ENCODE assay signal across 8 mouse cellular contexts in genomic region chr9:40757105-40757626, GRCm38 (mm10). TPM values are rescaled to one million over a fixed set of nuclear protein-coding genes. Genes with fewer than 3 reads are reported as not detected.
DNase-seq lines count a peak whose midpoint lies in the region; ATAC-seq and TF ChIP-seq lines count a peak whose summit lies in the region.

No protein-coding gene starts in this region.

- WGBS in forebrain, embryonic 14.5 days = 23% methylated on average over 12 of the region's 12 CpGs
- 17% methylated on average over 12 of the region's 12 CpGs for WGBS in hindbrain, embryonic 12.5 days

- peaks cover 0 to 10% of the 10 kb centered on the region in 2 experiments; a peak in 2 of 4 replicates for H3K4me1 ChIP-seq in ES-E14 (ENCODE audit: control insufficient read depth in 2 of 2, insufficient read depth in 2 of 2, low read length in 2 of 2, poor library complexity in 1 of 2)
- no peaks in the 10 kb centered on the region for H3K4me1 ChIP-seq in brown adipose tissue, adult 24 weeks (ENCODE audit: control insufficient read depth, insufficient read depth, insufficient read length, low read length)
- H3K4me1 ChIP-seq in forebrain, embryonic 14.5 days (ENCODE audit: control insufficient read depth, insufficient read depth, low read length) = peaks cover 16% of the 10 kb centered on the region
- peaks cover 16% of the 10 kb centered on the region for H3K4me1 ChIP-seq in hindbrain, embryonic 12.5 days

- H3K4me3 ChIP-seq in ES-E14 (ENCODE audit: insufficient read depth in 1 of 2, low read depth in 1 of 2, low read length in 2 of 2, poor library complexity in 1 of 2, severe bottlenecking in 1 of 2) = peak overlapping the region in 1 of 2 experiments; percentile 27; a peak in 2 of 4 replicates
- H3K4me3 ChIP-seq in brown adipose tissue, adult 24 weeks (ENCODE audit: insufficient read depth, low read depth, low read length) = peak overlapping the region; percentile 30
- 0 out of 2 replicates have a peak overlapping the region, but pooled peaks have one; percentile 15 for H3K4me3 ChIP-seq in forebrain, embryonic 14.5 days (ENCODE audit: low read depth, low read length)
- H3K4me3 ChIP-seq in hindbrain, embryonic 12.5 days = peak overlapping the region; percentile 24; the same call in 1 of the 2 replicates

- no peak for DNase-seq in ES-E14 (ENCODE audit: low read depth, low spot score)
- peak; percentile 87 for DNase-seq in forebrain, embryonic 14.5 days (ENCODE audit: low spot score)
- peak; percentile 27 to 28 for DNase-seq in layer of hippocampus, postnatal 36 days
- peak; percentile 65 for DNase-seq in lung, postnatal 25 days (ENCODE audit: low spot score)
- peak; percentile 76 for DNase-seq in retina, postnatal 1 day

- H3K9ac ChIP-seq in ES-E14 (ENCODE audit: insufficient read depth, low read depth, low read length, poor library complexity, severe bottlenecking) = peak overlapping the region; percentile 47; the same call in 1 of the 2 replicates
- H3K9ac ChIP-seq in forebrain, embryonic 14.5 days (ENCODE audit: low read length) = peak overlapping the region; percentile 43
- peak overlapping the region; percentile 49 for H3K9ac ChIP-seq in hindbrain, embryonic 12.5 days

- in situ Hi-C loops in ES-E14 (cut with MboI; ENCODE audit: low sequenced_read_pairs in 2 of 2, unreplicated experiment in 2 of 2) = no loop called here

- H3K27ac ChIP-seq in ES-E14 (ENCODE audit: insufficient read depth, low read depth, low read length, poor library complexity, severe bottlenecking) = no peak overlapping the region; the same call in 1 of the 2 replicates
- peak overlapping the region; percentile 50 for H3K27ac ChIP-seq in brown adipose tissue, adult 24 weeks (replicated peaks; ENCODE audit: low read depth, low read length)
- H3K27ac ChIP-seq in forebrain, embryonic 14.5 days (ENCODE audit: low read depth, low read length) = peak overlapping the region; percentile 87
- H3K27ac ChIP-seq in hindbrain, embryonic 12.5 days = peak overlapping the region; percentile 76

- no peaks in the 10 kb centered on the region for H3K9me3 ChIP-seq in ES-E14 (ENCODE audit: control insufficient read depth, insufficient read depth, low read depth, low read length)
- no peaks in the 10 kb centered on the region for H3K9me3 ChIP-seq in forebrain, embryonic 14.5 days (replicated peaks; ENCODE audit: control insufficient read depth, low read length)
- H3K9me3 ChIP-seq in hindbrain, embryonic 12.5 days (replicated peaks) = no peaks in the 10 kb centered on the region

- peak overlapping the region; percentile 44 for H3K4me2 ChIP-seq in forebrain, embryonic 14.5 days (ENCODE audit: low read length)
- peak overlapping the region; percentile 53 for H3K4me2 ChIP-seq in hindbrain, embryonic 12.5 days (replicated peaks)

- H3K27me3 ChIP-seq in forebrain, embryonic 14.5 days (replicated peaks; ENCODE audit: control insufficient read depth, insufficient read depth, low read length) = no peaks in the 10 kb centered on the region
- no peaks in the 10 kb centered on the region; the same call in 1 of the 2 replicates for H3K27me3 ChIP-seq in hindbrain, embryonic 12.5 days

- peak; percentile 87 for ATAC-seq in forebrain, embryonic 14.5 days
- peak; percentile 87 for ATAC-seq in hindbrain, embryonic 12.5 days (ENCODE audit: low FRiP score)
- no peak for ATAC-seq in activated CD4-positive, CD25-positive, alpha-beta regulatory T cell, adult 4 months

- H3K36me3 ChIP-seq in ES-E14 (ENCODE audit: control insufficient read depth, insufficient read depth, low read length, poor library complexity, severe bottlenecking) = no peaks in the 10 kb centered on the region
- peaks cover 4% of the 10 kb centered on the region; the same call in 1 of the 2 replicates for H3K36me3 ChIP-seq in forebrain, embryonic 14.5 days (ENCODE audit: control insufficient read depth, insufficient read depth, low read length)
- no peaks in the 10 kb centered on the region; the same call in 1 of the 2 replicates for H3K36me3 ChIP-seq in hindbrain, embryonic 12.5 days

TF ChIP-seq in ES-E14, 5 proteins besides CTCF, POLR2A, EP300 and RAD21:
- no peak for TF ChIP-seq CHD2 (IDR thresholded peaks at IDR 0.05; ENCODE audit: low read depth, low read length)
- TF ChIP-seq ZNF384 (IDR thresholded peaks at IDR 0.05; ENCODE audit: low read depth, low read length) = peak; percentile 76; the same call in 1 of the 2 replicates

RNA-seq across cellular contexts. Expression of gene Hspa8, which starts 43.6 kb away (rescaled TPM):
- total RNA-seq in ES-E14 (2012; rRNA removed) = 3,361 and 3,988 TPM in 2 replicates
- 688 and 2,704 TPM in 2 replicates for polyA plus RNA-seq in brown adipose tissue, adult 24 weeks (2012; ENCODE audit: insufficient read depth, insufficient read length, missing spikeins)
- 3,062 and 3,353 TPM in 2 replicates for polyA plus RNA-seq in forebrain, embryonic 14.5 days (2014; fragmentation: Nextera tagmentation; extraction: Ambion mirVana)
- 2,594 and 2,617 TPM in 2 replicates for polyA plus RNA-seq in hindbrain, embryonic 12.5 days (2016; fragmentation: Nextera tagmentation; extraction: Ambion mirVana)
- total RNA-seq in layer of hippocampus, postnatal 36 days (2021) = 1,000 to 10,000 TPM; 2,357 to 2,519 TPM
- polyA plus RNA-seq in activated CD4-positive, CD25-positive, alpha-beta regulatory T cell, adult 4 months (2017; shearing (Covaris generic)) = 1,000 to 10,000 TPM; 3,239 to 3,330 TPM
